Mouse (Mus musculus): ENCODE results near the gene Ppp1r16b.

The Ppp1r16b gene

DNA sequence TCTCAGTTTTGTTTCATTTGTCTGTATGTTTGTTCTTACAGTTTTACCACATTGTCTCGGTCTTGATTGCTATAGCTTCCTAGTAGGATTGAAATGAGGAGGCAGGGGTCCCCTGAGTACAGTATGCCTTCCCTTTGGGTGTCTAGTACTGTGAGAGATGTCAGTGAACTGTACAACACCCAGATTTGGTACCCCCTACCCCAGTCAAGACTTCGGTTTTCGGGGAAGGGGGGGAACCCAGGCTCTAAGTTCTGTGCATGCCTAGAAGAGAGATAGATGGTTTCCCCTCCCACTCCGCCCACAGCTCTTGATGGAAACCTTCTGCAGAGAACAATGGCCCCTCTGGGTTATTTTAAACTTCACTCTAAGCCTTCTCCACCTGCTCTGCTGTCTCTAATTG is at the start of gene Ppp1r16b:
TSS of gene Ppp1r16b (plus strand) at position 301 of the 400 bp plus-strand sequence.
- no peak for DNase-seq

DNA sequence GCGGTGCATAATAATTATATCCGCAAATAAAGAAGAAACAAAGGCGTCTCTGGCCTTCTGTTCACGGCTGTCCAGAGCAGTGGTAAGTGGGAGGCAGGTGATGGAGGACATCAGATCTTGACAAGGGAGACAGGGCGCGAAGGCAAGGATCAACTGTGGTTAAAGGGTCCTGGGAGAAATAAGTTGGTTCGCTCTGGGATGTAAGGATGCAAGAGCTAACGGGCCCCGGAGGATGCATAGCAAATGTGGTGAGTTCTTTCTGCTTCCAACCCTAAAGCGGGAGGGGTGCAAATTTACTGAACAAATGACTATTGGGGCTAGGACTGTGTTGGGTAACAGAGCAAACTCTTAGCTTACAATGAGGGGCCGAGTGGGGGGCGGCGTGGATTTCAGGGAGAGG is 49.5 kb upstream of the Ppp1r16b start:
- DNase-seq = no peak

DNA sequence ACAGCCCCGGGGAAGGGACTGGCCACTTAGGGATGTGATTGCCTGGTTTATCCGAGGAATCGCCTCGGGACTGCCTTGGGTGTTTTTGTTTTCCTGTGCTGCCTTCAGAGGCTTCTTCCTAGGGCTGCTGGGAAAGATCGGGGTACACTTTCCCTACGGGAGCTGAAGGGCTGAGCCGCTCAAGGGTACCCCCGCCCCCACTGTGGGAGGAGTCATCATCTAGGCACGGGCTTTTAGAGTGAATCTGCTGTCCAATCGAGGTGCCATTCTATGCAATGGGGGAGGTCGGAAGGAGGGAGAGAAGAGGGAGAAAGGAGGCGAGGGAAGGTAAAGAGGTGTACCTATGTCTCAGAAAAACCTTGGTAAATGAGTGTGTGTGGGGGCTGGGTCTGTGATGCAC is 48.9 kb upstream of the Ppp1r16b start:
- DNase-seq = no peak

DNA sequence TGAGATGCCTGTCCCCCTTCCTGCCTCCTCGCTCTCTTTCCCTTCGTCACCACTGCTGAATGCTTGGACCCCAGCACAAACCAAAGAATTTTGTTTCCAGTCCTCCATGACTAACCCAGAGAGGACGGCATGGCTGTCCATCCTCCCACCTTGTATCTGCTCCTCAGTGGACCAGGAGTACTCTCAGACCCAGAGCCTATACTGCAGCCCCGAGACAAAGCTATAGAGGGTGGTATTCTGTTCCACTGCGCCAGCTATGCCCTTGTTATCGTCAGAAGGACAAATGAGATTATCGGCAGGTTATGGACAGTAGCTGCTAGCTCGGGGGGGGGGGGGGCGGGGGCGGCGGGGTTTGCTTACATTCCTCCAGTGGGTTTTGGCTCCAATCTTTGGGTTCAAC is 48.4 kb upstream of the Ppp1r16b start:
- no peak for DNase-seq

DNA sequence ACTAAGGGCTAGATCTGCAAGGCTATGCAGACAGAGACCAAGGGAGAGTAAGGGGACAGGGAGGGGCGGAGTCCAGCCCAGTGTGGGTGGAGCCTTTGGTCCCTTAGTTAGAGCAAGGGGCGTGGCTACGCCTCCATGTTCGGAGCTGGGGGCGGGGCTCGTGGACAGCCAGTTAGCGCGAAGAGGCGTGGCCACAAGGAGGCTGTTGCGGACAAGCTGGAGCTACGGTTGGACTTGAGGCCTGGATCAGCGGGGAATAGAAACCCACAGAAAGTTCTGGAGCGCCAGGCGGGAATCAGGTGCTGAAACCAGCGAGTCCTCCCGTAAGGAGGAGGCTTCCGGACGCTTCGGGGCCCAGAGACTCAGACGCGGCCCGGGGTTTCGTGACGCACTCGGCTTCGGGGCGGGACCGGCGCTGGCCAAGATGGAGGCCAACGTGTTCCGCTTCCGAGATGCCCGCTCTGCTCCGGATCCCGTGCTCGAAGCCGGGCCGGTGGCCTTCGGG is 40.4 kb upstream of the Ppp1r16b start, which contains the start of gene Actr5:
TSS of gene Actr5 (plus strand) at position 171 of the 505 bp plus-strand sequence.
- DNase-seq = peak; percentile 90

DNA sequence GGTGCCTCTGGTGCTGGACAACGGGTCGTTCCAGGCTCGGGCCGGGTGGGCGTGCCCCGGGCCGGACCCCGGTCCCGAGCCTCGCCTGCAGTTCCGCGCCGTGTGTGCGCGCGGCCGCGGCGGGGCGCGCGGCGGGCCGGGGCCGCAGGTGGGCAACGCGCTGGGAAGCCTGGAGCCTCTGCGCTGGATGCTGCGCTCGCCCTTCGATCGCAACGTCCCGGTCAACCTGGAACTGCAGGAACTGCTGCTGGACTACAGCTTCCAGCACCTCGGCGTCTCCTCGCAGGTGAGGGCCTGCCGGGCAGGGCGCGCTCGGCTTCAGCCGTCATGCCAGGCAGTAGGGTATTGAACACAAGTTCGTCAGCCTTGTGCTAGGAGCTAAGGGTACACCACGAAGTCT is 40.0 kb upstream of the Ppp1r16b start:
- DNase-seq = no peak

DNA sequence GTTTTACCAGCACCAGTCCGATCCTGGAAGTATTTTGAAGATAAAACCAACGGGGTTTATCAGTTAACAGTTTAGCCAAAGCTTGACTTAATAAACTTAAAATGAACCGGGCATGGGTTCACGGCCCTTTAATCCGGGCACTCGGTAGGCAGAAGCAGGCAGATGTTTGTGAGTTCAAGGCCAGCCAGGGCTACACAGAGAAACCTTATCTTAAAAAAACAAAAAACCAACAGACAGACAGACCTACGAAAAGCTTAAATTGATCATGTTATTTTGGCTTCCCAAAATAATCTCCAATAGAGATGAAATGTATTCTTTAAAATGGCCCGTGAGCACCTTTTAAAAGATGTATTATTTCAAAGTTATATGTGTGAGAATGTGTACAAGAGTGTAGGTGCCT is 39.5 kb upstream of the Ppp1r16b start:
- DNase-seq = no peak

DNA sequence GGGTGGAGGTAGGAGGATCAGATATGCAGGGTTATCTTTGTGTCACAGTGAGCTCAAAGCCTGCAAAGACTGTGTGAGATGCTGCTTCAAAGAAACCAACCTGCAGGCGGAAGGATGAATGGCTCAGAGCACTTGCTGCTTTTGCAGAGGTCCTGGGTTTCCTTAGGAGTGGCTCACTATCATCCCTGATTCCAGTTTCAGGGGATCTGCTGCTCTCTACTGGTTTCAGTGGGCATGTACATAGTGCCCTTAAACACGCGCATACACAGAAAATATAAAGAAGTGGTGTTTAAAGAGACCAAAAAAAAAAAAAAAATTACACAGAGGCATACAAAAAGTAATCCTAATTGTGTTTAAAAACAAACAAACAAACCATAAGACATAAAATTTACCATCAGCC is 36.3 kb upstream of the Ppp1r16b start:
- no peak for DNase-seq

DNA sequence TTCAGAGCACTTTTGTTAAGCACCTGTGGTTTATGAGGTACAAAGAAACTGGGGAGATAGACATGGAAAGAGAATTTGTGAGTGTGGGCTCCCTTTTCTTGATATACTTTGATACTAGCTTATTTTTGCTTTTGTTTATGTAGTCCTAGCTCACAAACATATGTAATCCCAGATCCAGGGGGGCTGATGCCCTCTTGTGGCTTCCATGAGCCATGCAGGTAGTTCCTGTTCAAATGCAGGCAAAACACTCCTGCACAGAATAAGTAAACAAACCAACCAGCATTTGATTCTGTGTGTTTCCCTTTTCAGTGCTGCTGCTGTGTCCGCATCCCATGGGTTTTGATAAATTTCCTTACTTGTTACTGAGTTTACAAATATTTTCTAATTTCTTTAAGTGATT is 35.8 kb upstream of the Ppp1r16b start:
- DNase-seq = no peak

DNA sequence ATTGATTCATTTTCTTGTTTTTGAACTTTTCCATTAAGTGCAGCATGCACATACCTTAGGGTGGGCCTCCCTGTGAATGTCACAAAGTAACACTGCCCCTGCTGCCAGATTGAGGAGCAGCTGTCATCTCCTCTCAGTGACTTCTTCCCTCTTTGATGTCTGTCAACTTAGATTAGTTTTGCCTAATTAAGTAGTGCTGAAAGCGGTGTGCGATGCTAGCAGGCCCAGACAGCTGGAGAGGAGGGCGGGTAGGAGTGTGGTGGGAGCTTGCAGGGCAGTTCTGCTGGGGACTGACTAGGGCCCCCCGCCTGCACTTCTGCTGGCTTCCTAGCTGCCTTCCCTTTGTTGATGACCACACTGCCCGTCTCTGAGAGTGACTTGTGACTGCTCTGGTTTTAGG is 33.3 kb upstream of the Ppp1r16b start:
- no peak for DNase-seq

DNA sequence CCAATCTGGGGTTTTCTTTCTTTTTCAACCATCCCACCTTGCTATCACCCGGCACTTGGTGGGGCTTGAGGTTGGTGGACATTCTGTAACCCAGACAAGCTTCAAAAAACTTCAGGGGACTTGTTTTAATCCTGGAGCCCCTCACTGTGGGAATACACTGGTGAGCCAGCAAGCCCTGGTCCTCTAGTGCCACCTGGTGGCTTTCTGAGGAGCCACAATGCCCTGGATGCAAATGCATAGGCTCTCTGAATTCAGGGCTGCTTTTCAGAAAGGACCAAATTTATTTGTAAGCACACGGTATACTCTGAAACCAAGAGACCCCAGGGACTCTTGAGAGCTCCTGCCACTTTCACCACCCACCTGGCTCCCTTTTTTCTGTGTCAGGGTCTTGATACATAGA is 23.3 kb upstream of the Ppp1r16b start:
- DNase-seq = peak; percentile 38

DNA sequence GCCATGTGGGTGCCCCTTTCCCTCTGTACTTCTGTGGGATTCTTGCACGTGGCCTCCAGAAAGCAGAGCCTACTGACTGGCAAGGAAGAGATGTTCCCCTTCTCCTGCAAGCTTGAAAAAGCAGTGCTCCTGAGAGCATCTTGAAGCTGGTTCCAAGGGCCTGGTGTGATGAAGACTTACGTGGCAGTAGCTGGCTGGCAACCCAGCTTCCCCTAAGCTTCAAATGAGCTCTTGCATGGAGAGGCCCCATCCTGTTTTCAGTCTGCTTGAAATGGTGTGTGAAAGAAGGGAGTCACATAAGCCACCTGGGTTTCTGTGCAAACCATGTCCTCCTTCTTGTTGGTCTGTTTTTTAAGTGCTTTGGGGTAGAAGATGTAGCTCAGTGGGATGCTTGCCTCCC is 22.6 kb upstream of the Ppp1r16b start:
- DNase-seq = no peak

DNA sequence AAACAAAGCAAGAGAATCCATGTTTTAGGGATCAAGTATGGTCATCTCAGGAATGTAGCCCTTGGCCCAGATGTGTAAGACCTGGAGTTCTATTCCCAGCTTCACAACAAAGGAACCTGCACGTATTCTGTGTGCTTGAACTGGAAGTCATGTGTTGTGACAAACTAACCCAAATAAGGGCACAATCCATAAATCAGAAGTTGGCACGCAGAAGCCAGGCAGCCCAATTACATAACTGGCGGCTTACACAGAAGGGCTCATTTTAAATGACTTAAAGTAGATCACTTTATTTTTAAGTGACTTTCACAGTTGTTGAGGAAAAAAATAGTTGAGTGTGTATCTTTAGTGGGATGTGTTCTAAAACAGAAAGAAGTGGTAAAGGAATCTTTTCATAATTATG is 21.4 kb upstream of the Ppp1r16b start:
- no peak for DNase-seq

DNA sequence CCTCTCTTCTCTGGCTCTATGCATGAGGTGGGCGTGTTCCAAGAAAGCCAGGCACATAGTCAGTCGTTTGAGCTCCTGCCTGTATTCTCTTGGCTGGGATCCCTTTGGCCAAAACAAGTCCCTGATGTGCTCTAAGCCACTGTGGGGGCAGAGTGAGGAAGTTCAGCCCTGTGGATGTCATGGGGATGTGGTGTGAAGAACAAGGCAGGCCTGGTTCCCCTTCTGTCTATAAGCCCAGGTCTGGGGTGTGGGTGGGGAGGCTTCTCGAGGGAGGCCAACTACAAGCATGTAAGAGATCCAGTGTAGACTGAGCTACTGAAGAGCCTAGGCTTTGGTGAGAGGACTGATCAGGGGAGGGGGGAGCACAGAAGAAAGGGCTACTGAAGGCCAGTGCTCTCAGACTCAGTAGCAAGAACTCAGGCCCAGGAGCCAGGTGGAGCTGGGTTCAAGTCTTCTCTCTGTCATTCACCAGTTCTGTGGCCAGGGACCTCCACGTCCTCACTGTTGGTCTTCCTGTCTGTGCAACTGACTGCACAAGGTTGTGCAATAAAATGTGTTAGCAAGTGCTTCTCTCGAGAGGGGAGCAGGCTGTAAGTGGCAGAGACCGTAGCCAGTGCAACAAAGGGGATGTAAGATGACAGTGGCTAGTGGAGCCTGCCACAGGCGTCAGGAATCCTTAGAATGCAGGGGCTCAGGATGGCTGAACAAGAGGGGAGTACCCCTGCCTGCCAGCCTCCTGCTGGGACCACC is 13.9 kb upstream of the Ppp1r16b start:
- no peak for DNase-seq

DNA sequence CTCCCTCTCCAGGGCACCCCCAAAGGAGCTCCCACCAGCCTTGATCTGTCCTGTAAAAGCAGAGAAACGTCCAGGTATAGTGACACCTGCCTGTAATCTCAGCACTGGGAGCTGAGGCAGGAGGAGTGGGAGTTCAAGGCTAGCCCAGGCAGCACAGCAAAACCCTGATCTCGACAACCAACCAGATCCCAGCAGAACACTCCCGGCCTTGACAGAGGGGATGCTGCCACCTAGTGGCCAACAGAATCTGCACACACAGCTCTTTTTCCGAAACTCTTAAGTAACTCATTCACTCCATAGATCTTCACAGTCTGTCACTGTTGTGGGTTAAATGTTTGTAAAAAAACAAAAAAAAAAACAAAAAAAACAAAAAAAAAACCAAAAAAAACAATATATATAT is 12.2 kb upstream of the Ppp1r16b start:
- peak; percentile 57 for DNase-seq

DNA sequence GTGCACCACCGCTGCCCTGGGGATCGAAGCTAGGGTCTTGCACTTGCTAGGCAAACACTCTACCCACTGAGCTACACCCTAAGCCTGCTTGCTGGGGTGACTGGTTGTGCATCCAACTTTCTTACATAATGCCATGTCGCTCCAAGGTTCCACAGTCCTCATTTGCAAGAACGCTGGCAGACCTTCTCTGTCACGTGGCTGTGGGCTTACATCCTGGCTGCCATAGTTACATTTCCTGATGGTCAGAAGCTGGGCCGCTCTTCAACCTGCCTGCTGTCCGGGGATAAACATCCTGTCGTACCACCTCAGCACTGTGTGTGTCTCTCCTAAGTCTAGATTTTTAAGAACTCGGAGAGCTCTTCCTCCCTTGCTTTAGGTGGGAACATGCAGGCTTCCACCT is 10.5 kb upstream of the Ppp1r16b start:
- no peak for DNase-seq

DNA sequence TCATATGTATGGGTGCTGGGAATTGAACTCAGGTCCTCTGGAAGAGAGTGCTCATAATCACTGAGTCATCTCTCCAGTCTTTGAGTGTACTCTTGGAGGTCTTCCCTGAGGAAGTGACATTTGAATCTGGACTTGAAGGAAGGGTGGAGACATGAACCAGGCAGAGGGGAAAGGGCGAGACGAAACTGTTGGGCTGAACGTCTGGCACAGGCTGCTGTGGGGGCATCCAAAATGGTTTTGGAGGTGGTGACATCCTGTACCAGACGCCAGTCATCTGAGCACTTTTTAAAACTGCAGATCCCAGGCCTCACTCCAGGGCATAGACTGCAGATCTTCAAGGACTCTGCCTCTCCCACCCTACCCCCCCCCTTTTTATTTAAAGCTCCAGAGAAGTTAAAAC is 9.4 kb upstream of the Ppp1r16b start:
- no peak for DNase-seq

DNA sequence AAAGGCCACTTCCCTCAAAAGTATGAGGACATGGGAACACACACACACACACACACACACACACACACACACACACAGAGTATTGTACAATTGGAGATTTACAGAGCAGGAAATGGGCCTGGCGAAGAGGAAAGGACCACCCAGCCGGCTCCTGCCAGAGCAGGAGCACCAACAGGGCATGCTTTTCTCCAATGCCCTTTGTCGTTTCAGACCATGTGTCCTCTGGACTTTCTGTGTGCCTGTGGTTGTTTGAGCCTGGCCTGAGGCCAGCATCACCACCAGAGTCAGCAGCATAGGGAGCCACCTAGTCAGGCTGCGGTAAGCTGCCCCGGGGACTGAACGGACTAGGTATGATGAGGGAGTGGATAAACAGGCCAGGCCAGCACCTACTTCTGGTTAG is 6.4 kb upstream of the Ppp1r16b start:
- no peak for DNase-seq

DNA sequence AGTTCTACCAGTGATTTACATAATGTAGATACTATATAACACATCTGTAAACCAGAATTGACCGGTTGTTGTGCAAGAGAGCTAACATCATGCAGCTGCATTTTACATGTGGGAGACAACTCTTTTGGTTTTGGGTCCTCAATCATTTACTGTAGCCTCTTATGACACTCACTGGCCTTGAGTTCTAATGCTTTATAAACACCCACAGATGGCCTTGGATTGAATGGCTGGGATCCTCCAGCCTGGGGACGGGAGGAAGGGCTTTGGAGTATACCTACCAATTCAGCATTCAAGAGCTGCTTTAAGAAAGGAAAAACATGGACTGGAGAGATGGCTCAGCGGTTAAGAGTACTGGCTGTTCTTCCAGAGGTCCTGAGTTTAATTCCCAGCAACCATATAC is 5.9 kb upstream of the Ppp1r16b start:
- DNase-seq = no peak

DNA sequence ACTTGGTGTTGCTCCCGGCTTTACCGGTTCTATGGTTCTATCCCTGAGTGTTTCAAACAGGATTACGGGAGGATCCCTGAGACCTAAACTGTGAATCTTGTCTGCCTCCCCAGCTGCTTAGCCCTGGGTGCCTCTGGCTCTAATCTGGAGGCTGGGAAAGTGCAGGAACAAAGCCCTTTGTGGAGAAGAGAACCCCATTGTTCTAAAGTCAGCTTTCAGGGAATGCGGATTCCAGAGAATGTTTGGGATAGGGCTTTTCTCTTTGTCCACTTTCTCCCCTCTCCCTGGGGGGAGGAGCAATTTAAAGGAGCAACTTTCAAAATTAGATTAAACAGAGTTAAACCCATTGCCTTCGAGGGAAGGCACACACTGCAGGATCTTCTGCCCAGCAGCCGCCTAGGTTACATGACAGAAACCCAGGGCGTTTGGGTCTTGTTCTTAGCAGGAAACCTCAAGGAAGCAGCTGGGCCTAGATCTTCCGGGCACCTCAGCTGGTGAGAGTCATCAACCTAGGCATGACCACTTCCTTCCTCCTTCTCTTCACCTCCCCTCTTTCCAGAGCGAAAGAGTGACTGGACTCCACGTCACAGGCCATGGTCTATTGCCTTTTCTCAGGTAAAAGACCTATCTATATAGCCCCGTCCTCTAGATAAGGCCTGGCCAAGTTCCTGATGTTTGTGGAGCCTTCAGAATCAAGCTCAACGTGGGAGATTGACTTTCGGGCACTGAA is 1.0 kb downstream of the Ppp1r16b start:
- DNase-seq = no peak

DNA sequence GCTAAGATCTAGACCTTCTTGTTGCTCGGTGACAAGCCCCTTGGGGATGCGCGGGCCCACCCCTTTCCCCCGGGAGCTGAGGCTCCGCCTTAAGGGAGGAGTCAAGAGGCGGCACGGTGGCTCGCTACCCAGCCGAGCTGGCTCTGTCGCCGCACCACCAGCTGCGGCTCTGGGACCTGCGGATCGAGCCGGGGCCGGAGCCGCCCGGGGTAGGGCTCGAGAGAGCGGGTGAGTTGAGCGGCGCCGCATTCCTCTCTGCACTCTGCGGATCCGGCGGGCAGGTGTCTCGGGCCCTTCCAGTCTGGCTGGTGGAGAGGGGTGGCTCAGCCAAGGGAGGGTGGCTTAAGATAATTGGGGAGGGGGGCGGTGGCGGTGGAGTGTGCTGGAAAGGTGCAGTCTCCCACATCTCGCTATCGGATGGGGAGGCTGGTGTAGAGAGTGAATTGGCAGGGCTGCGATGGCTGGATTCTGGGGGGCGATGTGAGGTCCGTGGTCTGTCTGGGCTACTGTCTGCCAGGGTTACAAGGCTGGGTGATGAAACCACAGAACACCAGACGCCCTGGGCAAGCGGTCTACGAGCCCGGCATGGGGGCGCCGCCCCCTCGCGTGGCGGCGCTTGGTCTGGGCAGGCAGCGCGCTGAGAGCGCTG is 1.9 kb downstream of the Ppp1r16b start:
- DNase-seq = no peak

DNA sequence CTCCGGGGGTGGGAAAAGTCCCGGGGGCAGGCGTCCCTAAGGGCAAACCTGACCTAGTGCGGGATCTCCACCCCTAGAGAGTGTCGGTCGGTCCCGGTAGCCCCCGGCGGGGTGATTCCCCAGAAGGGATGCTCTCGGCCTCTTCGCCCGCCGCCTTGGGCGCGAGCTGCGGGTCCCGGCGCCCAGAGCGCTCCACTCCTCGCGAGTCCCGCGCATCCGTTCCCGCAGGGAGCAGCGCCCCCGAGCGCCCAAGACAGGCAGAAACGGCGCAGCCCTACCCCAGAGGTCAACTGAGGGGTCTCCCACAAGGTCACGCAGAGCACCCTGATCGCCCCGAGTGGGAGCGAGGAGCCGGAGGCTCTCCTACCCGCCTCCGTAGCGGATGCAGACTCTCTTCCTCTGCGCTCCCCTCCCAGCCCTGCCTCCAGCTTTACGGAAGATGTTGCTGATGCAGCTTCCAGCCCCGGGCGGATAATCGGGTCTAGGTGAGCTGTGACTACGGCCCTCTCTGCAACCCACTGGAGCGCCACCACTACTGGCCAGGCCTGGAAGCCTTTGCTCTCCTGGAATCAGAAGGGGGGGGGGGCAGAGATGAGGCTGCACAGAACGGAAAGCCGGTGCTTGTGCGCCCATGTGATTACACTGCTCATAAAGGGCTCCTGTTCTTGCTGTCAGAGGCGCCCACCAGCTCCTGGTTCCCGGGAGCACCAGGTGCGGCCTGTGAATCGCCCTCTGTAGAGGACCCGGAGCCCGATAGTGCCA is 2.7 kb downstream of the Ppp1r16b start:
- no peak for DNase-seq

DNA sequence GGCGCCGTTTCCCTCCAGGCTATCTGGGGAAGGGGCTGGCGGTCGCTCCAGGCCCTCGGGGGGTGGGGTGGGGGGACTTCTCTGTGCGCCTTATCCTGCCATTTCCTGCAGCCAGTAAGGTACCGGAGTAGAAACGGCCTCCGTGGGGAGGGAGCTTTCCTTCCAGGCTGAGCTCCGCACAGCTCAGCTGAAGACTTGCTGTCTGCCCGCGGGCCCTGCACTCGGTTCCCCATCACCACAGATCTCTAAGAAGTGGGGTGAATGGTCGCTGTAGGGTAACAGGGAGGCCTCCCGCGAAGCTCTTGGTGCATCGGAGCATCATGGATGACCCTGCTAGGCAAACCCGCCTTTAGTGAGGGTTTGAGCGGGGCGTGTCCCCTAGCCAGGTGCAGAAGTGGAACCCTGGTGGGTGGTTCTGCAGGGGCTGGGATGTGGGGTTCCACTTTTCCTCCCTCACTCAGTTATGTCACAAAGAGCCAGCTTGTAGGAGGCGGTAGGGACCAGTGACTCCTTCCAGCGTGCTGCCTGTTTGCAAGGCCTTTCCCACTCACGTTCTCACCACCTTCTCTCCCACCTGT is 3.3 kb downstream of the Ppp1r16b start:
- DNase-seq = no peak

All from cerebellum, adult 8-10 months (tissue).